Mouse (Mus musculus): Measurements from ENCODE around the gene Tmem72.
A peak's percentile ranks its signal among the peaks of the same experiment; 100 is the strongest.

Gene Tmem72

GRCm38 (mm10) chr6:116679563-116680288 is 37.0 kb downstream of the Tmem72 start:
- DNase-seq (ENCODE audit: low spot score in 2 of 2): peak in 1 of 2 experiments; percentile 63

- DNase-seq (ENCODE audit: low spot score in 2 of 2): no peak
Measured at GRCm38 (mm10) chr6:116677321-116677720, 39.4 kb downstream of the Tmem72 start.

- DNase-seq (ENCODE audit: low spot score in 2 of 2): no peak
Measured at GRCm38 (mm10) chr6:116676355-116676913, 40.3 kb downstream of the Tmem72 start.

- DNase-seq (ENCODE audit: low spot score in 2 of 2): peak; percentile 31 to 33
Measured at GRCm38 (mm10) chr6:116674283-116674886, 42.3 kb downstream of the Tmem72 start.

GRCm38 (mm10) chr6:116673471-116674282 is 43.0 kb downstream of the Tmem72 start, which contains the start of gene Rassf4:
Gene Rassf4 (minus strand): TSS chr6:116673952.
- peak; percentile 88 to 92 for DNase-seq (ENCODE audit: low spot score in 2 of 2)

- no peak for DNase-seq (ENCODE audit: low spot score in 2 of 2)
Measured at GRCm38 (mm10) chr6:116672349-116672748, 44.4 kb downstream of the Tmem72 start.

- no peak for DNase-seq (ENCODE audit: low spot score in 2 of 2)
Measured at GRCm38 (mm10) chr6:116671768-116672167, 44.9 kb downstream of the Tmem72 start.

- no peak for DNase-seq (ENCODE audit: low spot score in 2 of 2)
Measured at GRCm38 (mm10) chr6:116671031-116671430, 45.7 kb downstream of the Tmem72 start.

- DNase-seq (ENCODE audit: low spot score in 2 of 2): no peak
Measured at GRCm38 (mm10) chr6:116670144-116670543, 46.6 kb downstream of the Tmem72 start.

GRCm38 (mm10) chr6:116668682-116669470 is 47.8 kb downstream of the Tmem72 start:
- DNase-seq (ENCODE audit: low spot score in 2 of 2): no peak

GRCm38 (mm10) chr6:116667382-116667781 is 49.3 kb downstream of the Tmem72 start:
- DNase-seq (ENCODE audit: low spot score in 2 of 2): no peak

- no peak for DNase-seq (ENCODE audit: low spot score in 2 of 2)
Measured at GRCm38 (mm10) chr6:116666892-116667291, 49.8 kb downstream of the Tmem72 start.

- no peak for DNase-seq (ENCODE audit: low spot score in 2 of 2)
Measured at GRCm38 (mm10) chr6:116666085-116666750, 50.5 kb downstream of the Tmem72 start.

GRCm38 (mm10) chr6:116664830-116665229 is 51.9 kb downstream of the Tmem72 start:
- no peak for DNase-seq (ENCODE audit: low spot score in 2 of 2)

GRCm38 (mm10) chr6:116664031-116664430 is 52.7 kb downstream of the Tmem72 start:
- peak in 1 of 2 experiments; percentile 41 for DNase-seq (ENCODE audit: low spot score in 2 of 2)

GRCm38 (mm10) chr6:116663364-116663763 is 53.3 kb downstream of the Tmem72 start:
- DNase-seq (ENCODE audit: low spot score in 2 of 2): no peak

GRCm38 (mm10) chr6:116653684-116654454 is 62.8 kb downstream of the Tmem72 start:
- DNase-seq (ENCODE audit: low spot score in 2 of 2): peak; percentile 35 to 53

GRCm38 (mm10) chr6:116653191-116653590 is 63.5 kb downstream of the Tmem72 start:
- no peak for DNase-seq (ENCODE audit: low spot score in 2 of 2)

GRCm38 (mm10) chr6:116651437-116652118 is 65.1 kb downstream of the Tmem72 start:
- DNase-seq (ENCODE audit: low spot score in 2 of 2): peak in 1 of 2 experiments; percentile 14

Measured in natural killer cell, adult 2 months (primary cell).